Mouse (Mus musculus) myocyte (in vitro differentiated cells): ENCODE data around the gene Car14. TPM values are rescaled to one million over a fixed set of nuclear protein-coding genes. Genes with fewer than 3 reads are reported as not detected.

Experiments
- H3K27me3 ChIP-seq: one replicate; pipeline ENCODE4 v1.6.1; 2011; ENCODE audit not compliant: control insufficient read depth, insufficient read depth, insufficient read length
- H3K36me3 ChIP-seq: one replicate; pipeline ENCODE4 v1.6.1; 2011; ENCODE audit not compliant: control insufficient read depth, insufficient read depth
- H3K4me2 ChIP-seq: one replicate; pipeline ENCODE4 v1.6.1; 2011; ENCODE audit warnings: low read depth, control low read depth
- H3K4me3 ChIP-seq: one replicate; pipeline ENCODE4 v1.5.1; 2011; ENCODE audit warnings: mild to moderate bottlenecking, control low read depth, moderate library complexity
- H3K79me2 ChIP-seq: one replicate; pipeline ENCODE4 v1.6.1; 2011; ENCODE audit not compliant: control insufficient read depth, insufficient read depth
- H3ac ChIP-seq: one replicate; pipeline ENCODE4 v1.6.1; 2011; ENCODE audit not compliant: control insufficient read depth, insufficient read length
- CEBPB ChIP-seq: IDR thresholded peaks from 2 replicates; pipeline ENCODE4 v1.6.1; 2011; ENCODE audit warnings: mild to moderate bottlenecking, moderate library complexity; ENCODE audit not compliant: poor library complexity, insufficient read depth, severe bottlenecking
- E2F4 ChIP-seq: IDR thresholded peaks from one replicate; pipeline ENCODE4 v1.6.1; 2011; ENCODE audit warnings: mild to moderate bottlenecking, control low read depth, moderate library complexity; ENCODE audit not compliant: insufficient read depth
- MAX ChIP-seq: IDR thresholded peaks from one replicate; pipeline ENCODE4 v1.6.1; 2011; ENCODE audit warnings: low read depth, mild to moderate bottlenecking, control low read depth
- MYOD1 ChIP-seq, 3 experiments: IDR thresholded peaks; one replicate each; pipeline ENCODE4 v1.6.1; 2011; ENCODE audit warnings: control low read depth in 2 of 3, low read depth in 2 of 3, mild to moderate bottlenecking in 2 of 3, moderate library complexity in 1 of 3; ENCODE audit not compliant: insufficient read length in 2 of 3, control insufficient read depth in 1 of 3
- MYOG ChIP-seq, 3 experiments: IDR thresholded peaks; one replicate each; pipeline ENCODE4 v1.6.1; 2011; ENCODE audit warnings: control low read depth in 2 of 3, low read depth in 2 of 3, mild to moderate bottlenecking in 2 of 3; ENCODE audit not compliant: insufficient read length in 2 of 3, control insufficient read depth in 1 of 3, insufficient read depth in 1 of 3
- POLR2A ChIP-seq: IDR thresholded peaks from one replicate; pipeline ENCODE4 v1.6.1; 2011; ENCODE audit warnings: low read depth, mild to moderate bottlenecking, control low read depth, moderate library complexity; ENCODE audit not compliant: insufficient read length
- POLR2AphosphoS2 ChIP-seq: IDR thresholded peaks from one replicate; pipeline ENCODE4 v1.6.1; 2011; ENCODE audit warnings: low read depth, control low read depth; ENCODE audit not compliant: insufficient read length
- REST ChIP-seq: IDR thresholded peaks from one replicate; pipeline ENCODE4 v1.6.1; 2011; ENCODE audit warnings: mild to moderate bottlenecking, control low read depth, moderate library complexity; ENCODE audit not compliant: insufficient read depth, insufficient read length
- SRF ChIP-seq: IDR thresholded peaks from one replicate; pipeline ENCODE4 v1.6.1; 2011; ENCODE audit warnings: low read depth; ENCODE audit not compliant: control insufficient read depth, insufficient read length
- TCF12 ChIP-seq: IDR thresholded peaks from one replicate; pipeline ENCODE4 v1.6.1; 2011; ENCODE audit warnings: mild to moderate bottlenecking, control low read depth; ENCODE audit not compliant: poor library complexity, insufficient read depth, severe bottlenecking
- TCF3 ChIP-seq: IDR thresholded peaks from one replicate; pipeline ENCODE4 v1.6.1; 2011; ENCODE audit warnings: low read depth, control low read depth; ENCODE audit not compliant: insufficient read length
- USF1 ChIP-seq: IDR thresholded peaks from one replicate; pipeline ENCODE4 v1.6.1; 2011; ENCODE audit warnings: low read depth, mild to moderate bottlenecking, control low read depth, moderate library complexity
- polyA plus RNA-seq: library from polyadenylated mRNA; unstranded; fragments of >200 nt; fragmentation: generic; extraction: Trizol; gene quantifications from one replicate; pipeline ENCODE4 v1.2.1, GENCODE M21; 2012; ENCODE audit warnings: missing spikeins

The Car14 gene
- polyA plus RNA-seq, 1 experiment: 0.11 TPM

DNA sequence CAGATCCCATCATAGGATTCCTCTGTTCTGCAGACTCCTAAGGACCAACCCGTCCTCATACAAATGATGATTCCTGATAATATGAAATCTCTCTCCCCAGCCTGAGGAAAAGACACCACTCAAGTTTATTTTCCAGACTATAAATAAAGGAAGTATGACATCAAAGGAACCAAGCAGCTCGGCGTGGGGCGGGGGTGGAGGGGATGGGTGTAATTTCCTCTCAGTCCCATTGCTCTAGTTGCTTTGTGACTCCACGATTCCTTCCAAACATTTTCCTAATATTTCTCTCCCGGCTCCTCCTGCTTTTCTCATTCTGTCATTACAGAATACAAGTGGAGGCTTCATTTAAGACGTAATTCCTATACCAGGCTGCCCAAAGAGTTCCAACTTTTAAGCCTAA lies 11.4 kb downstream of the Car14 start:
- Histone ChIP-seq H3K79me2 (peaks cover 14% of the 10 kb centered on the region), H3ac (no peak overlapping the region), H3K4me3 (peak overlapping the region; percentile 81), H3K27me3 (no peaks in the 10 kb centered on the region), H3K4me2 (peak overlapping the region; percentile 91), H3K36me3 (peaks cover 1% of the 10 kb centered on the region)
- TF ChIP-seq POLR2AphosphoS2 (no peak), TCF12 (no peak), CEBPB (no peak), REST (no peak), MYOD1 (IDR thresholded peaks at IDR 0.05; ENCODE audit: control insufficient read depth in 1 of 3, insufficient read length in 2 of 3, low read depth in 2 of 3) (no peak), MAX (no peak), MYOG (IDR thresholded peaks at IDR 0.05; ENCODE audit: control insufficient read depth in 1 of 3, insufficient read depth in 1 of 3, insufficient read length in 2 of 3, low read depth in 2 of 3) (no peak)

DNA sequence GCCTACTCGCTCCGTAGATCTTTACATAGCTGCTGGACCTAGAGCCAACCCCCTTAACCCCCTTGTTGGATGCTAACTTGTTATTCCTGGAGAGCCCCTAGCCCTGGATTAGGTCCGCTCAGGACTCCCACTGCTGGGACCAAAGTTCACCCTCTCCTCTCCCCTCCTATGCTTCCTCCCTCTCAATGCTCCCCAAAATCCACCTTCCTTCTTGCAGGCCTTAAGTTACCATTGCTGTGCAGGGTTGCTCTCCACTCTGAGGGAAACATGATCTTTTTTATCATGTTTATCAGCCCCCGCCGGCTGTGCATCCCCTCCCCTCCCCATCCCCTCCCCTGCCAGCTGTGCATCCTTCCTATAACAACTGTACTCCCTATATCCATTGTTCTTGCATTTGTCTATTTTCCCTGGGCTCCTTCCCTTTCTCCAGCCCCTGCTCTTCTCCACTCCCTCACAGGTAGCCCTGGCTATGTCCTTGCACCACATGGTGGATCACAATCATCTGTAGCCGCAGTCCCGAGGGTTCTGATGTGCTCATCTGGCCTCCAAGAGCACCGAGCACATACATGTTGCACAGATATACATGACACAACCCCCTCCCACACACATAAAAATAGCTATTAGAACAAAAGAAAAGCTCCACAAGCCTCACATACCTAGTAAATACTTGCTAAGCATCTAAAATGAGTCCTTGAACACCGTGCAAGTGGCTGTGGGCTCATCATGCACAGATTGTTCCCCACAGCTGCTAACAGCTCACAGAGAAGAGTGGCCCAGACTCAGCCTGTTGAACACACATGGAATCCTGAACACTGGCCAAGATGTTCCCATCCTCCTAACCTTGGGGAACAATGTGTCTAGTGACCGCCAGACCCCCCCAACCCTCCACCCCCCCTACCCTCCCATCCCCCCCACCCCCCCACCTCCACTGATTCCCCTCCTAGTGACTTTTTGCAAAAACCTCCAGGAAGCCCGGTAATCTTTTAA lies 12.1 kb downstream of the Car14 start:
- no peak for TF ChIP-seq E2F4
- TF ChIP-seq MYOG (IDR thresholded peaks at IDR 0.05; ENCODE audit: control insufficient read depth in 1 of 3, insufficient read depth in 1 of 3, insufficient read length in 2 of 3, low read depth in 2 of 3): no peak
- TF ChIP-seq MAX: no peak
- TF ChIP-seq POLR2A: no peak
- no peak for TF ChIP-seq TCF12
- no peak for TF ChIP-seq SRF
- no peak for TF ChIP-seq USF1
- peaks cover 14% of the 10 kb centered on the region for H3K79me2 ChIP-seq
- H3K27me3 ChIP-seq: no peaks in the 10 kb centered on the region
- peak overlapping the region; percentile 81 for H3K4me3 ChIP-seq
- peak overlapping the region; percentile 91 for H3K4me2 ChIP-seq
- H3K36me3 ChIP-seq: peaks cover 4% of the 10 kb centered on the region
- H3ac ChIP-seq: no peak overlapping the region

DNA sequence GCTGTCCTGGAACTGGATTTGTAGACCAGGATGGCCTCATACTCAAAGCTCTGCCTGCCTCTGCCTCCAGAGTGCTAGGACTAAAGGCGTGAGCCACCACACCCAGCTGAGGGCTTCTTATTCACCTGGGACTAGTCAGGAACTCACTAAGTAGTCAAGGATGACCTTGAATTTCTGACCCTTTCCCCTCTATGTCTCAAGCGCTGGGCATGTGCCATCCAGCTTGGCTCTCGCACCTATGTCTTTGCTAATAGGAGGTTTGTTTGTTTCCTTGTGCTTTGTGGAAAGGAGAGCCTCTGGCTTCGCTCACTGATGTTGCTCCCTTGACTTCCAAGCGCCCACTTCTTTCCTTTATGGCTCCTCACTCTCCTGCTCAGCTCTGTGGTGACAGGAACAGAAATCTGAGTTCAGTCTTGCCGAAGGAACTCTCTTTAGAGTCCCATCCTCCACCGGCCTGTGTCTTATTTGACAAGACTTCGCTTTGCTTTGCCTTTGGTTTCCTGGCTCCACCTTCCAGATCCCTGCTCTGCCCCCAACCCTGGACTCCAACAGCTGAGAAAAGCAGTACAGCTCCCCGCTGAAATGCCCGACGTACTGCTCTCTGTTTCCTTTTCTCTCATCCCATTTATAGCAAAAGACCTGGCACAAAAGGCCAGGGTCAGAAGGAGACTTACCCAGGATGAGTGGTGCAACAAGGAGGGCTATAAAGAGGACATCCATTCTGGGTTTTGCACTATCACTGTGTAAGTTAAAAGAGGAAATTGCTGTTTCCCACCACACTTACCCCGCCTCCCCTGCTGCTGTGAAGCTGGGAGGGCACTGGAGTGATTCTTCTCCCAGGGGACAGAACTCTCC lies 13.1 kb downstream of the Car14 start, which contains the start of gene BC028528:
BC028528 (minus strand) TSS at position 795 of the 855 bp plus-strand sequence.
- TF ChIP-seq USF1 (no peak), SRF (no peak), E2F4 (no peak), MYOG (IDR thresholded peaks at IDR 0.05; ENCODE audit: control insufficient read depth in 1 of 3, insufficient read depth in 1 of 3, insufficient read length in 2 of 3, low read depth in 2 of 3) (no peak), MYOD1 (IDR thresholded peaks at IDR 0.05; ENCODE audit: control insufficient read depth in 1 of 3, insufficient read length in 2 of 3, low read depth in 2 of 3) (no peak), CEBPB (no peak), TCF12 (no peak), MAX (no peak), TCF3 (no peak), REST (no peak), POLR2A (no peak), POLR2AphosphoS2 (no peak)
- Histone ChIP-seq H3K4me3 (peak within 1 kb of the TSS; percentile 81), H3ac (no peak within 1 kb of the TSS), H3K27me3 (no peaks in the 10 kb centered on the region), H3K36me3 (peaks cover 4% of the 10 kb centered on the region), H3K4me2 (peak within 1 kb of the TSS; percentile 91), H3K79me2 (peaks cover 14% of the 10 kb centered on the region)

DNA sequence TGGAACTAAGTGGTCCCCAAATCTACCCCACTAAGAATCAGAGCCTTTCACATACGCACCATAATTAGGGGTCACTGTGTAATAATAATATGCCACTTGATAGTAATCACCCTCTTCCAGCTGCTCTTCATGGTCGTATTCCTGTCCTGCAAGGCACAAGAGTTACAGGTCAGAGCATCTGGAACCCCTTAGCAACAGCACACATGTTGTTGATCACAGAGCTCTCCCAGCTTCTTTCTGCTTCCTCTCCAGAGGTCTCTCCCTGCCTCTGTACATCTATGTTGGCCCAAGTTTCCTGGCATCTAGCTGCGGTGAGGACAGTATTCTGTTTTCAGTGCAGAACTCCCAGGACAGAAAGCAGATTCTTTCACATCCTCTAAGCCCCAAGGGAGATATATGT lies 14.8 kb downstream of the Car14 start:
- no peaks in the 10 kb centered on the region for H3K27me3 ChIP-seq
- peaks cover 8% of the 10 kb centered on the region for H3K79me2 ChIP-seq
- peaks cover 4% of the 10 kb centered on the region for H3K36me3 ChIP-seq
- TF ChIP-seq MYOD1 (IDR thresholded peaks at IDR 0.05; ENCODE audit: control insufficient read depth in 1 of 3, insufficient read length in 2 of 3, low read depth in 2 of 3) (no peak), MAX (no peak), TCF12 (no peak), E2F4 (no peak)
- no peak overlapping the region for H3K4me2 ChIP-seq
- H3ac ChIP-seq: no peak overlapping the region
- no peak overlapping the region for H3K4me3 ChIP-seq

DNA sequence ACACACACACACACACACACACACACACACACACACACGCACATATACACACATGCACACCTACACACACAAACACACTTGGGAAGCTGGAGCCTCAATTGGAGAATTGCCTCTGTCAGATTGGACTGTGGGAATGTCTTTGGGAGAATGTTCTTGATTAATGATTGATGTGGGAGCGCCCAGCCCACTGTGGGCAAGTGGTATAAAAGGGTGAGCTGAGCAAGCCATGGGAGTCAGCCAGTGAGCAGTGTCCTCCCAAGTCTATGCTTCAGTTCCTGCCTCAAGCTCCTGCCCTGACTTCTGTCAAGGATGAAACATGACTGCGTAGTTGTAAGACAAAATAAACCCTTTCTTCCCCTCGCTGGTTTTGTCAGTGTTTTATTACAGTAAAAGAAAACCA lies 16.9 kb downstream of the Car14 start:
- Histone ChIP-seq H3K4me2 (no peak overlapping the region), H3K4me3 (no peak overlapping the region), H3K27me3 (no peaks in the 10 kb centered on the region), H3K79me2 (no peaks in the 10 kb centered on the region), H3ac (no peak overlapping the region), H3K36me3 (peaks cover 4% of the 10 kb centered on the region)
- TF ChIP-seq E2F4 (no peak), POLR2A (no peak), MAX (no peak), MYOD1 (IDR thresholded peaks at IDR 0.05; ENCODE audit: control insufficient read depth in 1 of 3, insufficient read length in 2 of 3, low read depth in 2 of 3) (no peak), CEBPB (no peak)
